Mouse (Mus musculus): ENCODE measurements around the gene Hoxa5. TPM values are rescaled to one million over a fixed set of nuclear protein-coding genes. Genes with fewer than 3 reads are reported as not detected.

The Hoxa5 gene
- total RNA-seq (2012; rRNA removed) (1.5 TPM in 2 replicates), total RNA-seq (2014; rRNA removed) (0.83 and 1.2 TPM in 2 replicates), polyA plus RNA-seq (2012; ENCODE audit: insufficient read length, low read depth) (3.1 and 4.1 TPM in 2 replicates)

DNA sequence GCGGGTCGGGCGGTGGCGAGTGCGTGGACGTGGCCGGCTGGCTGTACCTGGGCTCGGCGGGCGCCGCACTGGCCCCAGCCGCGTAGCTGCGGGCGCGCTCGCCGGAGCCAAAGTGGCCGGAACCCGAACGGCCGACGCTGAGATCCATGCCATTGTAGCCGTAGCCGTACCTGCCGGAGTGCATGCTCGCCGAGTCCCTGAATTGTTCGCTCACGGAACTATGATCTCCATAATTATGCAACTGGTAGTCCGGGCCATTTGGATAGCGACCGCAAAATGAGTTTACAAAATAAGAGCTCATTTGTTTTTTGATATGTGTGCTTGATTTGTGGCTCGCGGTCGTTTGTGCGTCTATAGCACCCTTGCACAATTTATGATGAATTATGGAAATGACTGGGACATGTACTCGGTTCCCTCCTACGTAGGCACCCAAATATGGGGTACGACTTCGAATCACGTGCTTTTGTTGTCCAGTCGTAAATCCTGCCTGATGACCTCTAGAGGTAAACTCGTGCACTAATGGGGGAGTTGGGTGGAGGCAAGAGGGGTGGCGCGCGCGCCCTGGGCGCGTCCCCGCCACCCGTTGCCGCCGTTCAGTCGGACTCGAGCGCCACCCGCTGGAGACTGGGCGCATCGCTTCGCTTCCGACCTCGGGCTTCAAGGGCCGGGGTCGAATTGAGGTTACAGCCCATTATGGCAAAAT is at the start of gene Hoxa5:
Gene Hoxa5 (minus strand): TSS at position 538 of the 703 bp plus-strand sequence.
- H3K27ac ChIP-seq (ENCODE audit: insufficient read depth, low read depth): no peak within 1 kb of the TSS
- H3K9ac ChIP-seq (ENCODE audit: insufficient read depth, low read depth): no peak within 1 kb of the TSS
- no peaks in the 10 kb centered on the region for H3K4me1 ChIP-seq (ENCODE audit: control insufficient read depth in 1 of 2, insufficient read depth in 2 of 2)
- H3K79me2 ChIP-seq (replicated peaks; ENCODE audit: control insufficient read depth, extremely low read depth, insufficient read depth, poor library complexity, severe bottlenecking): no peaks in the 10 kb centered on the region
- no peaks in the 10 kb centered on the region for H3K27me3 ChIP-seq (replicated peaks)
- H3K4me2 ChIP-seq (ENCODE audit: insufficient read depth, low read depth, poor library complexity, severe bottlenecking): no peak within 1 kb of the TSS
- in situ Hi-C loops (cut with MboI; ENCODE audit: low pct_ligation_motif_present, low pct_unique_long_range_greater_than_20kb, low sequenced_read_pairs) (loop anchor here (25.0 kb wide), 1 partner anchor 192 kb away; the partner anchor contains the start of gene Skap2), dilution Hi-C loops (cut with MboI; ENCODE audit: extremely low pct_ligation_motif_present, extremely low pct_unique_long_range_greater_than_20kb, low sequenced_read_pairs) (no loop called here)
- peaks cover 23 to 51% of the 10 kb centered on the region in 2 experiments for H3K36me3 ChIP-seq (replicated peaks in 1 of 2; ENCODE audit: control insufficient read depth in 1 of 2, insufficient read depth in 1 of 2, low read length in 1 of 2)
- TF ChIP-seq BHLHE40 (IDR thresholded peaks at IDR 0.05; ENCODE audit: low read depth, low read length): no peak
- no peak for TF ChIP-seq SMC3 (IDR thresholded peaks at IDR 0.05; ENCODE audit: low read depth, low read length)
- TF ChIP-seq ETS1 (conservative IDR thresholded peaks at IDR 0.05; ENCODE audit: low read depth, low read length): no peak
- no peak for TF ChIP-seq ZNF384 (IDR thresholded peaks at IDR 0.05; ENCODE audit: low read depth, low read length)
- TF ChIP-seq IRF4 (IDR thresholded peaks at IDR 0.05; ENCODE audit: low read depth, low read length): no peak
- TF ChIP-seq RAD21 (IDR thresholded peaks at IDR 0.05; ENCODE audit: low read depth, low read length): no peak
- TF ChIP-seq MAX (IDR thresholded peaks at IDR 0.05; ENCODE audit: low read length): no peak
- H3K4me3 ChIP-seq (replicated peaks in 1 of 3; ENCODE audit: low read depth in 2 of 3, low read length in 2 of 3, poor library complexity in 1 of 3): no peak within 1 kb of the TSS
- peaks cover 49% of the 10 kb centered on the region for H3K9me3 ChIP-seq (replicated peaks; ENCODE audit: low read length)
- DNase-seq (ENCODE audit: extremely low read depth): no peak

DNA sequence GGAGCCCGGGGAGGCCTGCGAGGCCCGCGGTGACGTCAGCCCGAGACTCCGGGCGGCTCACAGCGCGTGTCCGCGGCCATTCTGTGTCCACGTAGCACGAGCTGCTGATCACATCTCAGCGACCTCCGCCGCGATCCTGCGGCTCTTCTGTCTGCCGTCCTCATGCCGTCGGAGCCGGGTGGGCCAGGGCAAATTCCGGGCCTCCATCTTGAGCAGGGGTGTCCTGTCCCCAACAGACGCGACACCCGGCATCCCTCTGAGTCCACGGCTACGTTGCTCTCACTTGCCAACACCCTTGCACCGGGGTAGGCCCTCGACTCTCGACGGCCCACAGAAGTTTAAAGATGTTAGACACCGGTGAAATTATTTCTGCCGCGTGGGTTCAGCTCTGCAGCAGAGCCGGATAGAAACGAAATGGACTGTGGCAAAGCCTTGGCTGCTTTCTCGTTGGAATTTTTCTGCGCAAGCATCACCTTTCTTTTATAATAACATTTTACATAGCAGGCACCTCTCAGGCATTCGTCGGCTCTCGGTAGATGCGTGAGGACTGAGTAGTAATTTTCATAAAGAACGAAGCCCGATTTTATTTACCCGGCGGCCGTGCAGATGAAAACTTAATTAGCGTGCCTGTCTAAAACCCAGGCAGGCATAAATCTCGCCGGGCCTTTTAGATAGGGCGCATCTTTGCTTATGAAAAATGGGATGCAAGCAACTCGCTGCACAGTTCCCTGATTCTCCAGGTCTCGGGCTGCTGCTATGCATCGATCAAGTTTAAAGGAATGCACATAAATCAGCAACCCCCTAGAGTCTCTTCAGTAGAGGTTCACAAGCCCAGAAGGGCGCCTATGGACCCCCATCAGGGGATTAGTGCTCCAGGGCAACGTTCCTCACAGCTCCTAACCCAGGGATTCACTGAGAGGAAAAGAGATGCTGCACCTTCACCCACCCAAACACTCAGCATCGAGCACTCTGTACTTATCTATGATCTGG is 49.4 kb upstream of the Hoxa5 start:
- no peaks in the 10 kb centered on the region for H3K27me3 ChIP-seq (replicated peaks)
- peaks cover 21% of the 10 kb centered on the region for H3K9me3 ChIP-seq (replicated peaks; ENCODE audit: low read length)
- no peaks in the 10 kb centered on the region for H3K36me3 ChIP-seq (replicated peaks in 1 of 2; ENCODE audit: control insufficient read depth in 1 of 2, insufficient read depth in 1 of 2, low read length in 1 of 2)
- no peak overlapping the region for H3K4me3 ChIP-seq (replicated peaks in 1 of 3; ENCODE audit: low read depth in 2 of 3, low read length in 2 of 3, poor library complexity in 1 of 3)
- DNase-seq (ENCODE audit: extremely low read depth): no peak
- no peak overlapping the region for H3K27ac ChIP-seq (ENCODE audit: insufficient read depth, low read depth)
- H3K4me2 ChIP-seq (ENCODE audit: insufficient read depth, low read depth, poor library complexity, severe bottlenecking): no peak overlapping the region
- no peak for TF ChIP-seq USF2 (conservative IDR thresholded peaks at IDR 0.05; ENCODE audit: low read depth, low read length)
- no peak for TF ChIP-seq RAD21 (IDR thresholded peaks at IDR 0.05; ENCODE audit: low read depth, low read length)
- no peak for TF ChIP-seq CHD2 (IDR thresholded peaks at IDR 0.05; ENCODE audit: low read length)
- TF ChIP-seq ELF1 (IDR thresholded peaks at IDR 0.05; ENCODE audit: low read depth, low read length): no peak
- no peak for TF ChIP-seq GABPA (IDR thresholded peaks at IDR 0.05; ENCODE audit: insufficient replicate concordance, low read depth, low read length)
- TF ChIP-seq ETS1 (conservative IDR thresholded peaks at IDR 0.05; ENCODE audit: low read depth, low read length): no peak
- TF ChIP-seq TCF12 (IDR thresholded peaks at IDR 0.05; ENCODE audit: low read depth, low read length): no peak
- no peak for TF ChIP-seq MAX (IDR thresholded peaks at IDR 0.05; ENCODE audit: low read length)
- TF ChIP-seq IRF4 (IDR thresholded peaks at IDR 0.05; ENCODE audit: low read depth, low read length): no peak
- TF ChIP-seq JUND (conservative IDR thresholded peaks at IDR 0.05; ENCODE audit: low read depth, low read length): no peak
- no peak for TF ChIP-seq POLR2A (IDR thresholded peaks at IDR 0.05; ENCODE audit: low read depth, low read length)
- no peak for TF ChIP-seq MXI1 (IDR thresholded peaks at IDR 0.05; ENCODE audit: low read depth, low read length)
- TF ChIP-seq MYC (IDR thresholded peaks at IDR 0.05; ENCODE audit: low read depth, low read length): no peak
- TF ChIP-seq NELFE (IDR thresholded peaks at IDR 0.05; ENCODE audit: low read depth, low read length): no peak
- no peak for TF ChIP-seq SMC3 (IDR thresholded peaks at IDR 0.05; ENCODE audit: low read depth, low read length)
- TF ChIP-seq EP300 (IDR thresholded peaks at IDR 0.05; ENCODE audit: low read length): no peak
- no peak for TF ChIP-seq HCFC1 (IDR thresholded peaks at IDR 0.05; ENCODE audit: low read depth, low read length)
- TF ChIP-seq BHLHE40 (IDR thresholded peaks at IDR 0.05; ENCODE audit: low read depth, low read length): no peak
- dilution Hi-C loops (cut with MboI; ENCODE audit: extremely low pct_ligation_motif_present, extremely low pct_unique_long_range_greater_than_20kb, low sequenced_read_pairs): no loop called here
- in situ Hi-C loops (cut with MboI; ENCODE audit: low pct_ligation_motif_present, low pct_unique_long_range_greater_than_20kb, low sequenced_read_pairs): loop anchor here (25.0 kb wide), 1 partner anchor 658 kb away; no protein-coding TSS in a partner anchor
- H3K9ac ChIP-seq (ENCODE audit: insufficient read depth, low read depth): no peak overlapping the region
- H3K4me1 ChIP-seq (ENCODE audit: control insufficient read depth in 1 of 2, insufficient read depth in 2 of 2): no peaks in the 10 kb centered on the region
- H3K79me2 ChIP-seq (replicated peaks; ENCODE audit: control insufficient read depth, extremely low read depth, insufficient read depth, poor library complexity, severe bottlenecking): no peaks in the 10 kb centered on the region
